Mouse (Mus musculus) heart, embryonic 12.5 days (tissue): Measurements from ENCODE around the gene F830045P16Rik. TPM values are rescaled to one million over a fixed set of nuclear protein-coding genes. Genes with fewer than 3 reads are reported as not detected.

Experiments used
- ATAC-seq: fragments of 200-750 bp; cut with Nextera tagmentation; 2 replicates; pipeline ENCODE4 v1.8.0; 2017; ENCODE audit warnings: moderate TSS enrichment, moderate library complexity; ENCODE audit not compliant: insufficient number of reproducible peaks, low FRiP score
- H3K27ac ChIP-seq: fragments of 300-500 bp; sonication (generic); 2 replicates; pipeline ENCODE4 v1.5.1; 2016; ENCODE audit warnings: mild to moderate bottlenecking, moderate library complexity; ENCODE audit not compliant: poor library complexity, severe bottlenecking
- H3K27me3 ChIP-seq: fragments of 300-500 bp; sonication (generic); replicated peaks from 2 replicates; pipeline ENCODE4 v1.6.1; 2016; ENCODE audit warnings: mild to moderate bottlenecking, moderate library complexity
- H3K36me3 ChIP-seq: fragments of 300-500 bp; sonication (generic); 2 replicates; pipeline ENCODE4 v1.6.1; 2016; ENCODE audit warnings: mild to moderate bottlenecking, moderate library complexity
- H3K4me1 ChIP-seq: fragments of 300-500 bp; sonication (generic); replicated peaks from 2 replicates; pipeline ENCODE4 v1.6.1; 2016; ENCODE audit warnings: mild to moderate bottlenecking
- H3K4me2 ChIP-seq: fragments of 300-500 bp; sonication (generic); 2 replicates; pipeline ENCODE4 v1.6.1; 2016; ENCODE audit warnings: mild to moderate bottlenecking, moderate library complexity
- H3K4me3 ChIP-seq: fragments of 300-500 bp; sonication (generic); 2 replicates; pipeline ENCODE4 v1.5.1; 2016; ENCODE audit warnings: mild to moderate bottlenecking
- H3K9ac ChIP-seq: fragments of 300-500 bp; sonication (generic); 2 replicates; pipeline ENCODE4 v1.6.1; 2016; ENCODE audit warnings: mild to moderate bottlenecking, moderate library complexity
- H3K9me3 ChIP-seq: fragments of 300-500 bp; sonication (generic); replicated peaks from 2 replicates; pipeline ENCODE4 v1.6.1; 2016; ENCODE audit warnings: mild to moderate bottlenecking, moderate library complexity
- WGBS: fragments of 180-500 bp; shearing (Covaris S2); methylation state at CpG from one replicate; pipeline ENCODE4 v1.1.7; 2016; 5-methylcytosine and 5-hydroxymethylcytosine counted together
- polyA plus RNA-seq: library from polyadenylated mRNA; unstranded; fragments of >200 nt; fragmentation: Nextera tagmentation; extraction: Ambion mirVana; gene quantifications from 2 replicates; pipeline ENCODE4 v1.2.1, GENCODE M21; 2016

The F830045P16Rik gene
- polyA plus RNA-seq, 1 experiment from 2014 or later = not detected

- Histone ChIP-seq H3K9me3 (no peaks in the 10 kb centered on the region), H3K4me2 (no peak overlapping the region), H3K4me1 (peaks cover 10% of the 10 kb centered on the region), H3K27me3 (no peaks in the 10 kb centered on the region), H3K9ac (no peak overlapping the region), H3K27ac (no peak overlapping the region), H3K36me3 (no peaks in the 10 kb centered on the region), H3K4me3 (no peak overlapping the region)
- ATAC-seq = no peak
- 28% methylated on average over 4 of the region's 4 CpGs for WGBS
These were observed 8.0 kb upstream of the F830045P16Rik start for GRCm38 (mm10) chr2:129544448-129544847.

GRCm38 (mm10) chr2:129540036-129540435 lies 3.6 kb upstream of the F830045P16Rik start:
- H3K36me3 ChIP-seq = no peaks in the 10 kb centered on the region
- no peak for ATAC-seq
- no peak overlapping the region for H3K27ac ChIP-seq
- H3K4me3 ChIP-seq = no peak overlapping the region
- H3K9ac ChIP-seq = no peak overlapping the region
- no peak overlapping the region for H3K4me2 ChIP-seq
- WGBS = 78% methylated on average over 3 of the region's 3 CpGs
- peaks cover 35% of the 10 kb centered on the region for H3K4me1 ChIP-seq
- no peaks in the 10 kb centered on the region for H3K9me3 ChIP-seq
- H3K27me3 ChIP-seq = no peaks in the 10 kb centered on the region

GRCm38 (mm10) chr2:129539175-129539574 lies 2.8 kb upstream of the F830045P16Rik start:
- no peak for ATAC-seq
- no peak overlapping the region for H3K9ac ChIP-seq
- no peak overlapping the region for H3K4me2 ChIP-seq
- H3K4me3 ChIP-seq = no peak overlapping the region
- 43% methylated on average over 4 of the region's 4 CpGs for whole genome bisulfite sequencing
- no peaks in the 10 kb centered on the region for H3K9me3 ChIP-seq
- H3K4me1 ChIP-seq = peaks cover 29% of the 10 kb centered on the region
- H3K27me3 ChIP-seq = no peaks in the 10 kb centered on the region
- H3K36me3 ChIP-seq = no peaks in the 10 kb centered on the region
- H3K27ac ChIP-seq = no peak overlapping the region

GRCm38 (mm10) chr2:129537926-129538325 lies 1.5 kb upstream of the F830045P16Rik start:
- Histone ChIP-seq H3K4me3 (no peak overlapping the region), H3K4me2 (no peak overlapping the region), H3K27me3 (no peaks in the 10 kb centered on the region), H3K9ac (no peak overlapping the region), H3K27ac (no peak overlapping the region), H3K9me3 (no peaks in the 10 kb centered on the region), H3K36me3 (no peaks in the 10 kb centered on the region), H3K4me1 (peaks cover 29% of the 10 kb centered on the region)
- 40% methylated on average over 4 of the region's 4 CpGs for WGBS
- no peak for ATAC-seq

- Histone ChIP-seq H3K4me3 (no peak overlapping the region), H3K27me3 (no peaks in the 10 kb centered on the region), H3K4me2 (no peak overlapping the region), H3K9ac (no peak overlapping the region), H3K36me3 (no peaks in the 10 kb centered on the region), H3K4me1 (peaks cover 29% of the 10 kb centered on the region), H3K27ac (no peak overlapping the region), H3K9me3 (no peaks in the 10 kb centered on the region)
- no peak for ATAC-seq
- WGBS = 38% methylated on average over 7 of the region's 7 CpGs
These were observed 958 bp upstream of the F830045P16Rik start for GRCm38 (mm10) chr2:129537360-129537759.

GRCm38 (mm10) chr2:129536926-129537325 lies 524 bp upstream of the F830045P16Rik start:
- 93% methylated on average over 1 of the region's 1 CpGs for WGBS
- peaks cover 31% of the 10 kb centered on the region for H3K4me1 ChIP-seq
- no peak for ATAC-seq
- H3K9me3 ChIP-seq = no peaks in the 10 kb centered on the region
- no peaks in the 10 kb centered on the region for H3K27me3 ChIP-seq
- no peaks in the 10 kb centered on the region for H3K36me3 ChIP-seq
- no peak overlapping the region for H3K9ac ChIP-seq
- H3K4me2 ChIP-seq = no peak overlapping the region
- no peak overlapping the region for H3K27ac ChIP-seq
- H3K4me3 ChIP-seq = no peak overlapping the region

- no peak overlapping the region for H3K4me2 ChIP-seq
- H3K36me3 ChIP-seq = no peaks in the 10 kb centered on the region
- no peak overlapping the region for H3K27ac ChIP-seq
- no peaks in the 10 kb centered on the region for H3K27me3 ChIP-seq
- H3K4me3 ChIP-seq = no peak overlapping the region
- H3K9me3 ChIP-seq = no peaks in the 10 kb centered on the region
- WGBS = 40% methylated on average over 5 of the region's 5 CpGs
- no peak overlapping the region for H3K9ac ChIP-seq
- peaks cover 39% of the 10 kb centered on the region for H3K4me1 ChIP-seq
- ATAC-seq = no peak
These were observed 1.4 kb downstream of the F830045P16Rik start for GRCm38 (mm10) chr2:129534886-129535591.

- 39% methylated on average over 2 of the region's 2 CpGs for WGBS
- Histone ChIP-seq H3K27ac (no peak overlapping the region), H3K4me3 (no peak overlapping the region), H3K4me1 (peaks cover 29% of the 10 kb centered on the region), H3K9me3 (no peaks in the 10 kb centered on the region), H3K36me3 (no peaks in the 10 kb centered on the region), H3K4me2 (no peak overlapping the region), H3K9ac (no peak overlapping the region), H3K27me3 (no peaks in the 10 kb centered on the region)
- no peak for ATAC-seq
These were observed 4.5 kb downstream of the F830045P16Rik start for GRCm38 (mm10) chr2:129531890-129532289.

- H3K9ac ChIP-seq = no peak overlapping the region
- no peaks in the 10 kb centered on the region for H3K9me3 ChIP-seq
- no peak overlapping the region for H3K27ac ChIP-seq
- no peak overlapping the region for H3K4me2 ChIP-seq
- H3K4me3 ChIP-seq = no peak overlapping the region
- H3K4me1 ChIP-seq = peaks cover 27% of the 10 kb centered on the region
- no peaks in the 10 kb centered on the region for H3K27me3 ChIP-seq
- no peak for ATAC-seq
- H3K36me3 ChIP-seq = no peaks in the 10 kb centered on the region
These were observed 5.3 kb downstream of the F830045P16Rik start for GRCm38 (mm10) chr2:129531102-129531501.

GRCm38 (mm10) chr2:129529297-129530209 lies 6.8 kb downstream of the F830045P16Rik start:
- no peaks in the 10 kb centered on the region for H3K36me3 ChIP-seq
- H3K4me1 ChIP-seq = peaks cover 19% of the 10 kb centered on the region
- no peak for ATAC-seq
- no peak overlapping the region for H3K27ac ChIP-seq
- no peaks in the 10 kb centered on the region for H3K27me3 ChIP-seq
- no peak overlapping the region; the same call in 1 of the 2 replicates for H3K4me2 ChIP-seq
- no peak overlapping the region for H3K4me3 ChIP-seq
- H3K9me3 ChIP-seq = 0 out of 2 replicates have a peak, but pooled peaks cover 2% of the 10 kb centered on the region
- H3K9ac ChIP-seq = no peak overlapping the region
- WGBS = 41% methylated on average over 14 of the region's 14 CpGs

GRCm38 (mm10) chr2:129527916-129528315 lies 8.5 kb downstream of the F830045P16Rik start:
- H3K27ac ChIP-seq = no peak overlapping the region
- ATAC-seq = no peak
- no peak overlapping the region for H3K9ac ChIP-seq
- H3K4me1 ChIP-seq = peaks cover 19% of the 10 kb centered on the region
- H3K36me3 ChIP-seq = no peaks in the 10 kb centered on the region
- 81% methylated on average over 4 of the region's 4 CpGs for WGBS
- H3K27me3 ChIP-seq = no peaks in the 10 kb centered on the region
- 0 out of 2 replicates have a peak, but pooled peaks cover 2% of the 10 kb centered on the region for H3K9me3 ChIP-seq
- H3K4me2 ChIP-seq = no peak overlapping the region
- no peak overlapping the region for H3K4me3 ChIP-seq
